Comparison of ENCODE assay signal across 24 mouse cellular contexts in the genomic region with DNA sequence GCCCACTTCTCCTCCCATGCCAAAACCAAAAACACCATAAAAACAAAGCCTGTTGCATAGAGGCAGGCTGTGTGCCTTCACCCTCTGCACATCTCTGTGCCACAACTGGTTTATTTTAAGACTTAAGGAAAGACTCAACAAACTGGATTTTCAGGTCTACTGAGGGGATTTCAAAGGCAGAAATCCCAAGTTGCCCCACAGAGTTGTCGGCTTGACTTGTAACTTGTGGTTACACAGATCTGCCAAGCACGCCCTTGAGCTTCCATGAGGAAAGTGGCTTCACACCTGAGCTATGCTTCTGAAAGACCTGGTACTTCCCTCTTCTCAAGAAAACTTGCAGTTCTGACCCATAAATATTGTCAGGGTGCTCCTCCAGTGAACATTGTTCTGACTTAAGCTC.
A peak's percentile ranks its signal among the peaks of the same experiment; 100 is the strongest.
DNase-seq lines count a peak whose midpoint lies in the region; ATAC-seq and TF ChIP-seq lines count a peak whose summit lies in the region.
"Had no signal": no experiment of that assay in that cellular context is flagged by ENCODE, and none has a peak within 500 bp of the region (broad histone marks: within the 10 kb centered on the region; RNA-seq: fewer than 3 reads in every experiment).

No protein-coding gene starts in this region.

- 87% methylated on average over 2 of the region's 2 CpGs for WGBS in limb, embryonic 14.5 days
- WGBS in limb, embryonic 10.5 days, result 92% methylated on average over 2 of the region's 2 CpGs
- WGBS in embryonic facial prominence, embryonic 15.5 days, result 71% methylated on average over 2 of the region's 2 CpGs
- WGBS in lung, embryonic 16.5 days, result 54% methylated on average over 2 of the region's 2 CpGs
- WGBS in thymus, adult 2 months, result 92% methylated on average over 2 of the region's 2 CpGs

- ATAC-seq in limb, embryonic 14.5 days (ENCODE audit: low FRiP score, low read depth), result no peak
- no peak for ATAC-seq in embryonic facial prominence, embryonic 15.5 days (ENCODE audit: insufficient number of reproducible peaks, low FRiP score, low TSS enrichment, low read depth)
- peak; percentile 73 for ATAC-seq in lung, embryonic 16.5 days (ENCODE audit: low read depth)
- ATAC-seq: activated CD4-positive, CD25-positive, alpha-beta regulatory T cell, adult 4 months; forebrain, embryonic 14.5 days; Patski had no signal

- H3K9ac ChIP-seq in limb, embryonic 14.5 days (ENCODE audit: low read depth, low read length, severe bottlenecking), result no peak overlapping the region
- no peak overlapping the region for H3K9ac ChIP-seq in embryonic facial prominence, embryonic 15.5 days
- no peak overlapping the region for H3K9ac ChIP-seq in lung, embryonic 16.5 days (ENCODE audit: low read length)
- H3K9ac ChIP-seq: embryonic facial prominence, embryonic 12.5 days; heart, embryonic 12.5 days; hindbrain, embryonic 14.5 days had no signal

- no peaks in the 10 kb centered on the region for H3K4me1 ChIP-seq in limb, embryonic 14.5 days (ENCODE audit: control insufficient read depth, insufficient read depth, low read length)
- H3K4me1 ChIP-seq in limb, embryonic 10.5 days, result peaks cover 11% of the 10 kb centered on the region
- H3K4me1 ChIP-seq in embryonic facial prominence, embryonic 15.5 days, result no peaks in the 10 kb centered on the region
- H3K4me1 ChIP-seq in lung, embryonic 16.5 days (replicated peaks; ENCODE audit: control insufficient read depth, insufficient read depth, low read length), result no peaks in the 10 kb centered on the region; the same call in 1 of the 2 replicates
- no peaks in the 10 kb centered on the region for H3K4me1 ChIP-seq in thymus, adult 2 months (replicated peaks; ENCODE audit: control insufficient read depth, insufficient read depth, low read length)
- H3K4me1 ChIP-seq: embryonic facial prominence, embryonic 12.5 days; heart, embryonic 12.5 days; hindbrain, embryonic 10.5 days had no signal

- no peak for TF ChIP-seq CTCF in thymus, adult 2 months (IDR thresholded peaks at IDR 0.05; ENCODE audit: borderline replicate concordance, control insufficient read depth, extremely low read depth, insufficient read depth, low read length, poor library complexity)

- no peak for TF ChIP-seq POLR2A in limb, embryonic 14.5 days (IDR thresholded peaks at IDR 0.05; ENCODE audit: borderline replicate concordance, extremely low read depth, insufficient read depth, insufficient read length)
- no peak for TF ChIP-seq POLR2A in thymus, adult 2 months (IDR thresholded peaks at IDR 0.05; ENCODE audit: control insufficient read depth, extremely low read depth, insufficient read depth, low read length, poor library complexity)

- H3K4me2 ChIP-seq in limb, embryonic 14.5 days (replicated peaks; ENCODE audit: low read depth, low read length, severe bottlenecking), result no peak overlapping the region
- H3K4me2 ChIP-seq in embryonic facial prominence, embryonic 15.5 days (replicated peaks), result no peak overlapping the region
- no peak overlapping the region for H3K4me2 ChIP-seq in lung, embryonic 16.5 days (ENCODE audit: low read depth, low read length)
- H3K4me2 ChIP-seq: embryonic facial prominence, embryonic 12.5 days; heart, embryonic 12.5 days; hindbrain, embryonic 14.5 days had no signal

- H3K27ac ChIP-seq in limb, embryonic 14.5 days (replicated peaks; ENCODE audit: low read depth, low read length), result no peak overlapping the region
- H3K27ac ChIP-seq in limb, embryonic 10.5 days, result no peak overlapping the region
- H3K27ac ChIP-seq in embryonic facial prominence, embryonic 15.5 days (replicated peaks), result peak overlapping the region; percentile 8; the same call in 1 of the 2 replicates
- no peak overlapping the region; the same call in 1 of the 2 replicates for H3K27ac ChIP-seq in lung, embryonic 16.5 days (ENCODE audit: low read length)
- H3K27ac ChIP-seq in thymus, adult 2 months (ENCODE audit: control insufficient read depth, insufficient read depth, low read length), result no peak overlapping the region
- H3K27ac ChIP-seq: embryonic facial prominence, embryonic 12.5 days; forebrain, embryonic 10.5 days; gastrocnemius, adult 2 months; hindbrain, embryonic 10.5 days; hindbrain, embryonic 14.5 days had no signal

- no peaks in the 10 kb centered on the region for H3K27me3 ChIP-seq in limb, embryonic 14.5 days (ENCODE audit: control insufficient read depth, insufficient read depth, low read length)
- no peaks in the 10 kb centered on the region for H3K27me3 ChIP-seq in limb, embryonic 10.5 days (ENCODE audit: low read depth, poor library complexity, severe bottlenecking)
- H3K27me3 ChIP-seq in embryonic facial prominence, embryonic 15.5 days, result no peaks in the 10 kb centered on the region
- H3K27me3 ChIP-seq in lung, embryonic 16.5 days (ENCODE audit: control insufficient read depth, insufficient read depth, low read depth, low read length), result no peaks in the 10 kb centered on the region
- H3K27me3 ChIP-seq in thymus, adult 2 months (ENCODE audit: control insufficient read depth, insufficient read depth, low read length), result no peaks in the 10 kb centered on the region
- H3K27me3 ChIP-seq: CH12.LX; embryonic facial prominence, embryonic 12.5 days; heart, embryonic 12.5 days; Patski had no signal

- no peak overlapping the region for H3K4me3 ChIP-seq in limb, embryonic 14.5 days (replicated peaks; ENCODE audit: low read length)
- no peak overlapping the region for H3K4me3 ChIP-seq in limb, embryonic 10.5 days
- H3K4me3 ChIP-seq in embryonic facial prominence, embryonic 15.5 days (replicated peaks), result no peak overlapping the region
- no peak overlapping the region for H3K4me3 ChIP-seq in lung, embryonic 16.5 days (ENCODE audit: low read length)
- no peak overlapping the region for H3K4me3 ChIP-seq in thymus, adult 2 months (ENCODE audit: control insufficient read depth, insufficient read depth, low read length)
- H3K4me3 ChIP-seq: embryonic facial prominence, embryonic 12.5 days; forebrain, embryonic 10.5 days; gastrocnemius, adult 2 months; heart, embryonic 12.5 days; hindbrain, embryonic 10.5 days had no signal

- no peaks in the 10 kb centered on the region for H3K36me3 ChIP-seq in limb, embryonic 14.5 days (ENCODE audit: control insufficient read depth, insufficient read depth, low read length)
- H3K36me3 ChIP-seq in limb, embryonic 10.5 days, result no peaks in the 10 kb centered on the region
- H3K36me3 ChIP-seq in embryonic facial prominence, embryonic 15.5 days, result no peaks in the 10 kb centered on the region
- no peaks in the 10 kb centered on the region for H3K36me3 ChIP-seq in lung, embryonic 16.5 days (ENCODE audit: control insufficient read depth, insufficient read depth, low read length)
- H3K36me3 ChIP-seq in thymus, adult 2 months (ENCODE audit: control insufficient read depth, insufficient read depth, low read length), result no peaks in the 10 kb centered on the region
- H3K36me3 ChIP-seq: embryonic facial prominence, embryonic 12.5 days; forebrain, embryonic 10.5 days; heart, embryonic 12.5 days; hindbrain, embryonic 10.5 days had no signal

- no peaks in the 10 kb centered on the region for H3K9me3 ChIP-seq in limb, embryonic 14.5 days (ENCODE audit: control insufficient read depth, low read length)
- no peaks in the 10 kb centered on the region for H3K9me3 ChIP-seq in limb, embryonic 10.5 days (replicated peaks)
- no peaks in the 10 kb centered on the region for H3K9me3 ChIP-seq in embryonic facial prominence, embryonic 15.5 days (replicated peaks)
- no peaks in the 10 kb centered on the region for H3K9me3 ChIP-seq in lung, embryonic 16.5 days (ENCODE audit: control insufficient read depth, low read length)
- H3K9me3 ChIP-seq: embryonic facial prominence, embryonic 12.5 days; forebrain, embryonic 10.5 days; heart, embryonic 12.5 days; hindbrain, embryonic 10.5 days had no signal

- peak; percentile 27 for DNase-seq in limb, embryonic 14.5 days (ENCODE audit: low spot score)
- DNase-seq in limb, embryonic 10.5 days (ENCODE audit: low spot score), result no peak
- DNase-seq in lung, postnatal 36 days, result peak; percentile 18
- DNase-seq in layer of hippocampus, postnatal 10 days (ENCODE audit: low spot score in 2 of 2), result no peak
- no peak for DNase-seq in retina, embryonic 14.5 days (ENCODE audit: low spot score)
- DNase-seq in thymus, adult 2 months, result no peak
- DNase-seq: adrenal gland, adult 2 months; adrenal gland, postnatal 36 days; cerebellum, adult 2 months; cerebellum, postnatal 10 days; gastrocnemius, adult 2 months; gastrocnemius, postnatal 25 days; heart, adult 18-20 months had no signal

Comparison
In these comparisons a context has a peak if more than half of its experiments do, and no peak if none do; other contexts are left out.
1. DNase-seq: peak in limb, embryonic 14.5 days (single experiment) and lung, postnatal 36 days (single experiment); none in limb, embryonic 10.5 days (single experiment), layer of hippocampus, postnatal 10 days (0 of 2), retina, embryonic 14.5 days (single experiment) and thymus, adult 2 months (single experiment).